Mouse (Mus musculus): ENCODE results near the gene Olfr640. TPM values are rescaled to one million over a fixed set of nuclear protein-coding genes. Genes with fewer than 3 reads are reported as not detected.

Olfr640 gene
- polyA plus RNA-seq (2016; fragmentation: Nextera tagmentation; extraction: Ambion mirVana) = not detected in 2 replicates

- no peak within 1 kb of the TSS for H3K4me3 ChIP-seq
- 89% methylated on average over 6 of the region's 6 CpGs for WGBS
- H3K9me3 ChIP-seq (replicated peaks) = no peaks in the 10 kb centered on the region
These were observed at the start of gene Olfr640 for GRCm38 (mm10) chr7:104025473-104025872. Olfr640 (minus strand) TSS chr7:104025573.

GRCm38 (mm10) chr7:104071769-104072168 is 46.4 kb upstream of the Olfr640 start, which contains the start of gene Olfr644:
Olfr644 (minus strand) TSS chr7:104071869.
- no peak within 1 kb of the TSS for H3K27ac ChIP-seq
- no peaks in the 10 kb centered on the region for H3K9me3 ChIP-seq (replicated peaks)
- WGBS = 83% methylated on average over 2 of the region's 2 CpGs
- H3K27me3 ChIP-seq (ENCODE audit: low read depth, poor library complexity, severe bottlenecking) = no peaks in the 10 kb centered on the region
- no peak within 1 kb of the TSS for H3K4me3 ChIP-seq
- no peaks in the 10 kb centered on the region for H3K36me3 ChIP-seq
- DNase-seq (ENCODE audit: low spot score) = no peak
- H3K4me1 ChIP-seq = no peaks in the 10 kb centered on the region

More at GRCm38 (mm10) chr7:104025473-104025872, at the start of gene Olfr640:
- Histone ChIP-seq H3K4me1 (no peaks in the 10 kb centered on the region), H3K27me3 (ENCODE audit: low read depth, poor library complexity, severe bottlenecking) (no peaks in the 10 kb centered on the region), H3K27ac (no peak within 1 kb of the TSS), H3K36me3 (no peaks in the 10 kb centered on the region)
- DNase-seq (ENCODE audit: low spot score) = no peak

GRCm38 (mm10) chr7:104061345-104061744 is 36.0 kb upstream of the Olfr640 start, which contains the start of gene 4930516K23Rik:
4930516K23Rik (minus strand) TSS chr7:104061445.
- H3K36me3 ChIP-seq = no peaks in the 10 kb centered on the region
- no peak within 1 kb of the TSS for H3K4me3 ChIP-seq
- no peaks in the 10 kb centered on the region for H3K4me1 ChIP-seq
- DNase-seq (ENCODE audit: low spot score) = no peak
- H3K27ac ChIP-seq = no peak within 1 kb of the TSS
- H3K9me3 ChIP-seq (replicated peaks) = no peaks in the 10 kb centered on the region
- no peaks in the 10 kb centered on the region for H3K27me3 ChIP-seq (ENCODE audit: low read depth, poor library complexity, severe bottlenecking)
- 68% methylated on average over 2 of the region's 2 CpGs for WGBS

- no peak overlapping the region for H3K4me3 ChIP-seq
- H3K9me3 ChIP-seq (replicated peaks) = no peaks in the 10 kb centered on the region
- H3K27me3 ChIP-seq (ENCODE audit: low read depth, poor library complexity, severe bottlenecking) = no peaks in the 10 kb centered on the region
- H3K27ac ChIP-seq = no peak overlapping the region
- H3K36me3 ChIP-seq = no peaks in the 10 kb centered on the region
- DNase-seq (ENCODE audit: low spot score) = no peak
- WGBS = 76% methylated on average over 1 of the region's 1 CpGs
- H3K4me1 ChIP-seq = no peaks in the 10 kb centered on the region
These were observed 33.8 kb upstream of the Olfr640 start for GRCm38 (mm10) chr7:104059215-104059614.

- no peak for DNase-seq (ENCODE audit: low spot score)
- H3K4me1 ChIP-seq = no peaks in the 10 kb centered on the region
- no peak within 1 kb of the TSS for H3K27ac ChIP-seq
- WGBS = 78% methylated on average over 1 of the region's 1 CpGs
- no peaks in the 10 kb centered on the region for H3K27me3 ChIP-seq (ENCODE audit: low read depth, poor library complexity, severe bottlenecking)
- no peak within 1 kb of the TSS for H3K4me3 ChIP-seq
- no peaks in the 10 kb centered on the region for H3K9me3 ChIP-seq (replicated peaks)
- no peaks in the 10 kb centered on the region for H3K36me3 ChIP-seq
These were observed 27.2 kb upstream of the Olfr640 start, which contains the start of gene Olfr642 for GRCm38 (mm10) chr7:104052566-104052965. Olfr642 (minus strand) TSS chr7:104052666.

GRCm38 (mm10) chr7:104050745-104051144 is 25.4 kb upstream of the Olfr640 start:
- 88% methylated on average over 4 of the region's 4 CpGs for WGBS

GRCm38 (mm10) chr7:104035145-104035544 is 9.8 kb upstream of the Olfr640 start, which contains the start of gene Olfr641:
Olfr641 (plus strand) TSS chr7:104035445.
- Histone ChIP-seq H3K4me1 (no peaks in the 10 kb centered on the region), H3K4me3 (no peak within 1 kb of the TSS), H3K27me3 (ENCODE audit: low read depth, poor library complexity, severe bottlenecking) (no peaks in the 10 kb centered on the region), H3K36me3 (no peaks in the 10 kb centered on the region), H3K27ac (no peak within 1 kb of the TSS), H3K9me3 (replicated peaks) (no peaks in the 10 kb centered on the region)
- WGBS = 69% methylated on average over 1 of the region's 1 CpGs
- no peak for DNase-seq (ENCODE audit: low spot score)

More at GRCm38 (mm10) chr7:104050745-104051144, 25.4 kb upstream of the Olfr640 start:
- no peak overlapping the region for H3K4me3 ChIP-seq
- no peak for DNase-seq (ENCODE audit: low spot score)
- no peaks in the 10 kb centered on the region for H3K9me3 ChIP-seq (replicated peaks)
- no peaks in the 10 kb centered on the region for H3K27me3 ChIP-seq (ENCODE audit: low read depth, poor library complexity, severe bottlenecking)
- H3K27ac ChIP-seq = no peak overlapping the region
- H3K36me3 ChIP-seq = no peaks in the 10 kb centered on the region
- H3K4me1 ChIP-seq = no peaks in the 10 kb centered on the region

- no peaks in the 10 kb centered on the region for H3K36me3 ChIP-seq
- no peaks in the 10 kb centered on the region for H3K4me1 ChIP-seq
- DNase-seq (ENCODE audit: low spot score) = no peak
- no peaks in the 10 kb centered on the region for H3K27me3 ChIP-seq (ENCODE audit: low read depth, poor library complexity, severe bottlenecking)
- 87% methylated on average over 3 of the region's 3 CpGs for WGBS
- no peak overlapping the region for H3K27ac ChIP-seq
- no peak overlapping the region for H3K4me3 ChIP-seq
- no peaks in the 10 kb centered on the region for H3K9me3 ChIP-seq (replicated peaks)
These were observed 1.6 kb upstream of the Olfr640 start for GRCm38 (mm10) chr7:104026978-104027377.

GRCm38 (mm10) chr7:104021651-104022050 is 3.7 kb downstream of the Olfr640 start:
- DNase-seq (ENCODE audit: low spot score) = no peak
- H3K9me3 ChIP-seq (replicated peaks) = no peaks in the 10 kb centered on the region
- no peak overlapping the region for H3K27ac ChIP-seq
- no peaks in the 10 kb centered on the region for H3K27me3 ChIP-seq (ENCODE audit: low read depth, poor library complexity, severe bottlenecking)
- H3K4me1 ChIP-seq = no peaks in the 10 kb centered on the region
- H3K4me3 ChIP-seq = no peak overlapping the region
- H3K36me3 ChIP-seq = no peaks in the 10 kb centered on the region
- 91% methylated on average over 6 of the region's 6 CpGs for WGBS

GRCm38 (mm10) chr7:104018953-104019352 is 6.4 kb downstream of the Olfr640 start:
- H3K27ac ChIP-seq = no peak overlapping the region
- no peaks in the 10 kb centered on the region for H3K36me3 ChIP-seq
- no peaks in the 10 kb centered on the region for H3K9me3 ChIP-seq (replicated peaks)
- no peaks in the 10 kb centered on the region for H3K27me3 ChIP-seq (ENCODE audit: low read depth, poor library complexity, severe bottlenecking)
- 90% methylated on average over 1 of the region's 1 CpGs for WGBS
- DNase-seq (ENCODE audit: low spot score) = no peak
- H3K4me1 ChIP-seq = no peaks in the 10 kb centered on the region
- no peak overlapping the region for H3K4me3 ChIP-seq

- Histone ChIP-seq H3K4me3 (no peak within 1 kb of the TSS), H3K27ac (no peak within 1 kb of the TSS), H3K27me3 (ENCODE audit: low read depth, poor library complexity, severe bottlenecking) (no peaks in the 10 kb centered on the region), H3K9me3 (replicated peaks) (no peaks in the 10 kb centered on the region), H3K4me1 (no peaks in the 10 kb centered on the region), H3K36me3 (no peaks in the 10 kb centered on the region)
- DNase-seq (ENCODE audit: low spot score) = no peak
These were observed 8.2 kb downstream of the Olfr640 start, which contains the start of gene Olfr639 for GRCm38 (mm10) chr7:104017203-104017602. Olfr639 (minus strand) TSS chr7:104017303.

GRCm38 (mm10) chr7:103999124-103999523 is 26.2 kb downstream of the Olfr640 start:
- Histone ChIP-seq H3K4me3 (no peak overlapping the region), H3K36me3 (no peaks in the 10 kb centered on the region), H3K9me3 (replicated peaks) (no peaks in the 10 kb centered on the region), H3K4me1 (no peaks in the 10 kb centered on the region), H3K27me3 (ENCODE audit: low read depth, poor library complexity, severe bottlenecking) (no peaks in the 10 kb centered on the region), H3K27ac (no peak overlapping the region)
- no peak for DNase-seq (ENCODE audit: low spot score)

- Histone ChIP-seq H3K27ac (no peak within 1 kb of the TSS), H3K9me3 (replicated peaks) (no peaks in the 10 kb centered on the region), H3K4me1 (no peaks in the 10 kb centered on the region), H3K4me3 (no peak within 1 kb of the TSS), H3K36me3 (no peaks in the 10 kb centered on the region), H3K27me3 (ENCODE audit: low read depth, poor library complexity, severe bottlenecking) (no peaks in the 10 kb centered on the region)
- DNase-seq (ENCODE audit: low spot score) = no peak
These were observed 26.9 kb downstream of the Olfr640 start, which contains the start of gene Olfr638 for GRCm38 (mm10) chr7:103998446-103998845. Olfr638 (plus strand) TSS chr7:103998746.

- WGBS = 67% methylated on average over 1 of the region's 1 CpGs
- no peaks in the 10 kb centered on the region for H3K36me3 ChIP-seq
- H3K4me3 ChIP-seq = no peak overlapping the region
These were observed 53.6 kb downstream of the Olfr640 start for GRCm38 (mm10) chr7:103971782-103972181.

More at GRCm38 (mm10) chr7:103971782-103972181, 53.6 kb downstream of the Olfr640 start:
- no peaks in the 10 kb centered on the region for H3K27me3 ChIP-seq (ENCODE audit: low read depth, poor library complexity, severe bottlenecking)
- DNase-seq (ENCODE audit: low spot score) = no peak
- no peaks in the 10 kb centered on the region for H3K9me3 ChIP-seq (replicated peaks)
- H3K27ac ChIP-seq = no peak overlapping the region
- H3K4me1 ChIP-seq = no peaks in the 10 kb centered on the region
